Mouse (Mus musculus) adrenal gland, postnatal 4 days (tissue): ENCODE data around the gene Olfr722. TPM values are rescaled to one million over a fixed set of nuclear protein-coding genes. Genes with fewer than 3 reads are reported as not detected.
"Not testable (repeated sequence)": the region's sequence is repeated elsewhere in the genome, so short reads cannot be mapped to it uniquely, and the experiment has no call there.

Experiments used
- DNase-seq, 2 experiments: peaks; one replicate each; pipeline ENCODE4 v3.0.0; 2021 to 2022; ENCODE audit warnings: low spot score in 2 of 2, mixed read lengths in 2 of 2
- long read RNA-seq, 2 experiments: library from polyadenylated mRNA; stranded (forward); transcript quantifications; one replicate each; pipeline ENCODE4 v2.0.0; 2021
- total RNA-seq, 2 experiments: library from RNA; stranded (reverse); gene quantifications; 2 replicates each; pipeline ENCODE4 v1.2.3; 2021

The Olfr722 gene
- not detected for total RNA-seq
- long read RNA-seq, experiment 1: 0 reads
- long read RNA-seq, experiment 2: 0 reads

- no peak for DNase-seq
These were observed at the start of gene Olfr722 for GRCm38 (mm10) chr14:49901899-49902298. Gene Olfr722 (minus strand): TSS chr14:49901999.

- DNase-seq: not testable (repeated sequence)
These were observed 29.9 kb upstream of the Olfr722 start, which contains the start of gene Olfr723 for GRCm38 (mm10) chr14:49931687-49932086. Gene Olfr723 (minus strand): TSS chr14:49931787.

GRCm38 (mm10) chr14:49860387-49860786 is 41.4 kb downstream of the Olfr722 start:
- DNase-seq: no peak

Other genes with a start within 250 kb of the Olfr722 start
- 1 to 10 TPM; 3.2 to 3.6 TPM for gene Armh4, start 118.6 kb downstream of the Olfr722 start, total RNA-seq
- not detected for gene Olfr723, start 29.8 kb upstream of the Olfr722 start, total RNA-seq
- not detected for gene Olfr724, start 61.3 kb upstream of the Olfr722 start, total RNA-seq
- not detected for gene Olfr725, start 138.4 kb upstream of the Olfr722 start, total RNA-seq
- not detected for gene Olfr726, start 189.0 kb upstream of the Olfr722 start, total RNA-seq
- gene Olfr727, start 221.2 kb upstream of the Olfr722 start, total RNA-seq: not detected
- not detected for gene Olfr728, start 240.7 kb upstream of the Olfr722 start, total RNA-seq